Mouse (Mus musculus) spleen, postnatal 10 days (tissue): ENCODE results near the gene Kcna1.

ENCODE experiments used
- DNase-seq, 2 experiments: peaks; one replicate each; pipeline ENCODE4 v3.0.0; 2021 to 2022; ENCODE audit warnings: low spot score in 2 of 2

Kcna1 gene

GRCm38 (mm10) chr6:126597741-126598140, 48.4 kb downstream of the Kcna1 start:
- no peak for DNase-seq

DNA sequence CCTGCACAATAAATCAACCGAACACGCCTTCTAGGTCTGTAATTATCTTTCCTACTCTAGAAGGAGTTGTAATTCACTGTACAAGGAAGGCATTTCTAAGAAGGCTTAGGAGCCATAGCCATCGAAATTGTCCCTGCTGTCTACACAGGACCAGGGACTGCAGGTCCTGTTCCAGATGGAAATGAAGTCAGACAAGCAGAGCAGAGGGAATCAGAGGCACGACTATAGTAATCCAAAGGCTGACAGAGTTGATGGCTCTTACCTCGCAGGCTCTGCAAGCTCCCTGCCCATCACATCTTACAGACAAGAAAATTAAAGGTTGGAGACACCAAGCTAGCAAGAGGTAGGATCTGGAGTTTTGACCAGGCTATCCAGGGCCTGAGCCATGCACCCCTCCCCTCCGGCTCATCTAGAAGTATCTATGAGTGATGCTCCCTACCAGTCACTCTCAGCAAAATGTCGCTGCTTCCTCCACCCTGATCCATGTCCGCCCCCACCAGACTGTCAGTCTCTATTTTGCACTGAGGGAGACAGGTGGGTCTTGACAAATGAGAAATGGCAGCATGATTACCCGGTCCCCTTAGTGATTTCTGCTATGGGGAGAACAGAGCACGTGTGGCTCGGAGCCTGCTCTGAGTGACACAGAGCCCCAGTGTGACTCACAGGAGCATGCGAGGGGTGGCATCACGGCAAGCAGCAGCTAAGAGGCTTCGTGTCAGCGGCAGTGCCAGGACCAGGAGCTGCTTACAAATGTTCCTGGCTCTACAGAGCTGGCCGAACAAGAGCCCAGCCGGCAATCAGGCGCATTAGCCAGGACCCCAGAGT, 50.2 kb downstream of the Kcna1 start:
- no peak for DNase-seq

GRCm38 (mm10) chr6:126595130-126595529, 51.1 kb downstream of the Kcna1 start:
- no peak for DNase-seq

GRCm38 (mm10) chr6:126594365-126594764, 51.8 kb downstream of the Kcna1 start:
- no peak for DNase-seq

- DNase-seq, result no peak
Observed at GRCm38 (mm10) chr6:126593336-126593735, 52.8 kb downstream of the Kcna1 start.
